Comparison of ENCODE assay signal across 8 mouse cellular contexts in the genomic region with DNA sequence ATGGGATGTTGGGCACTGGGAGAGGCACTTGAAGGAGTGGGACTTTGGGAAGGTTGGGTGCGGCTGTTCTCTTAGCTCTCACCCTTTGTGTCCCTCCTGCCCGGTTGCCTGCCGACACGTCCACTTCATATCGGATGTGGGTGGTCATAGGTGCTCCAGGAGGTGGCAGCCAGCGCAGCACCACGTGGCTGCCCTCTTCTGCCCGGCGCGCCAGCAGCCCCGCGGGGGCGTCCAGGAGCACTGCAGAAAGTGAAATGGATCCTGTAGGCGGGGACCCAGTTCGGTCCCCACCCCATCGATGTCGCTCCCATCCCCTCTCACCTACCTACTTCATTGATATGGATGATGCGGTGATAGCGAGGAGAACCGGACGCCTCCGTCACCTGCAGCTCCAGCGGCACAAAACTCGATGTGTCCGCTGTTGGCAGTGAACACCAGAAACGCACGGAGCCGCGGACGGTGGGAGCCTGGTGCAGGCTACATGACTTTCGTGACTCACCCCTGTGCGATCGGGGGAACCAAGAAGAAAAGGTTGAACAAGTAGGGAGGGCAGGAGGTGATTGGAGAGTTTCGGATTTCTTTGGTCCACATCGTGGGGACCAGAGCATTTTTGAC. TPM values are rescaled to one million over a fixed set of nuclear protein-coding genes. Genes with fewer than 3 reads are reported as not detected.
DNase-seq lines count a peak whose midpoint lies in the region; ATAC-seq lines count a peak whose summit lies in the region.

No protein-coding gene starts in this region.

- H3K4me2 ChIP-seq in forebrain, embryonic 13.5 days = peak overlapping the region; percentile 75
- H3K4me2 ChIP-seq in neural tube, embryonic 14.5 days (ENCODE audit: low read depth, low read length) = peak overlapping the region; percentile 63

- peak overlapping the region; percentile 38 for H3K4me3 ChIP-seq in forebrain, embryonic 13.5 days
- peak overlapping the region; percentile 13; the same call in 1 of the 2 replicates for H3K4me3 ChIP-seq in neural tube, embryonic 14.5 days (ENCODE audit: low read depth, low read length)

- under 1% methylated on average over 35 of the region's 35 CpGs for WGBS in forebrain, embryonic 13.5 days
- WGBS in neural tube, embryonic 14.5 days = 1% methylated on average over 35 of the region's 35 CpGs

- ATAC-seq in frontal cortex, adult (ENCODE audit: low TSS enrichment) = peak; percentile 8
- ATAC-seq in forebrain, embryonic 13.5 days = no peak
- no peak for ATAC-seq in neural tube, embryonic 14.5 days (ENCODE audit: low read depth)

- no peak overlapping the region for H3K27ac ChIP-seq in forebrain, embryonic 13.5 days
- no peak overlapping the region for H3K27ac ChIP-seq in neural tube, embryonic 14.5 days (ENCODE audit: low read depth, low read length)

- 0 out of 2 replicates have a peak overlapping the region, but pooled peaks have one; percentile 52 for H3K9ac ChIP-seq in forebrain, embryonic 13.5 days
- no peak overlapping the region for H3K9ac ChIP-seq in neural tube, embryonic 14.5 days (replicated peaks; ENCODE audit: low read depth, low read length)

- H3K4me1 ChIP-seq in forebrain, embryonic 13.5 days = peaks cover 26% of the 10 kb centered on the region
- H3K4me1 ChIP-seq in neural tube, embryonic 14.5 days (ENCODE audit: control insufficient read depth, insufficient read depth, low read length) = peaks cover 19% of the 10 kb centered on the region

- no peaks in the 10 kb centered on the region for H3K9me3 ChIP-seq in forebrain, embryonic 13.5 days (replicated peaks)
- H3K9me3 ChIP-seq in neural tube, embryonic 14.5 days (ENCODE audit: control insufficient read depth, low read length) = no peaks in the 10 kb centered on the region

- no peaks in the 10 kb centered on the region for H3K36me3 ChIP-seq in forebrain, embryonic 13.5 days (ENCODE audit: poor library complexity, severe bottlenecking)
- no peaks in the 10 kb centered on the region for H3K36me3 ChIP-seq in neural tube, embryonic 14.5 days (ENCODE audit: control insufficient read depth, insufficient read depth, low read length)

- H3K27me3 ChIP-seq in forebrain, embryonic 13.5 days = peaks cover 60% of the 10 kb centered on the region
- H3K27me3 ChIP-seq in neural tube, embryonic 14.5 days (ENCODE audit: control insufficient read depth, insufficient read depth, low read length) = peaks cover 33% of the 10 kb centered on the region

- DNase-seq in frontal cortex, postnatal 25 days (ENCODE audit: low spot score in 2 of 2) = no peak
- peak; percentile 34 for DNase-seq in CD4-positive, CD25-positive, alpha-beta regulatory T cell, adult 2 months (ENCODE audit: low read depth, low spot score)
- peak; percentile 72 for DNase-seq in liver
- DNase-seq in thymus, postnatal 0 days (ENCODE audit: low spot score) = no peak
- no peak for DNase-seq in frontal cortex, postnatal 36 days (ENCODE audit: low spot score in 2 of 2)

RNA-seq across cellular contexts. Expression of gene Epor, which starts 1.8 kb away (rescaled TPM):
- polyA plus RNA-seq in forebrain, embryonic 13.5 days (2015; fragmentation: Nextera tagmentation; extraction: Ambion mirVana) = 0.99 and 1.9 TPM in 2 replicates
- 0.67 and 2.0 TPM in 2 replicates for polyA plus RNA-seq in neural tube, embryonic 14.5 days (2014; fragmentation: Nextera tagmentation; extraction: Ambion mirVana)
- 2.5 and 3.1 TPM in 2 replicates for polyA plus RNA-seq in thymus, postnatal 0 days (2015; fragmentation: Nextera tagmentation; extraction: Ambion mirVana)

RNA-seq across cellular contexts. Expression of gene Swsap1, which starts 5.9 kb away (rescaled TPM):
- polyA plus RNA-seq in forebrain, embryonic 13.5 days (2015; fragmentation: Nextera tagmentation; extraction: Ambion mirVana) = 8.6 and 12.1 TPM in 2 replicates
- 10.1 and 21.3 TPM in 2 replicates for polyA plus RNA-seq in neural tube, embryonic 14.5 days (2014; fragmentation: Nextera tagmentation; extraction: Ambion mirVana)
- polyA plus RNA-seq in thymus, postnatal 0 days (2015; fragmentation: Nextera tagmentation; extraction: Ambion mirVana) = 5.3 and 5.9 TPM in 2 replicates

RNA-seq across cellular contexts. Expression of gene Plppr2, which starts 24.6 kb away (rescaled TPM):
- 37.8 and 44.1 TPM in 2 replicates for polyA plus RNA-seq in forebrain, embryonic 13.5 days (2015; fragmentation: Nextera tagmentation; extraction: Ambion mirVana)
- polyA plus RNA-seq in neural tube, embryonic 14.5 days (2014; fragmentation: Nextera tagmentation; extraction: Ambion mirVana) = 83.5 and 89.6 TPM in 2 replicates
- 0.36 and 0.51 TPM in 2 replicates for polyA plus RNA-seq in thymus, postnatal 0 days (2015; fragmentation: Nextera tagmentation; extraction: Ambion mirVana)

RNA-seq across cellular contexts. Expression of gene Rgl3, which starts 27.8 kb away (rescaled TPM):
- polyA plus RNA-seq in forebrain, embryonic 13.5 days (2015; fragmentation: Nextera tagmentation; extraction: Ambion mirVana) = 1.1 and 1.2 TPM in 2 replicates
- polyA plus RNA-seq in neural tube, embryonic 14.5 days (2014; fragmentation: Nextera tagmentation; extraction: Ambion mirVana) = 1.8 TPM in 2 replicates
- polyA plus RNA-seq in thymus, postnatal 0 days (2015; fragmentation: Nextera tagmentation; extraction: Ambion mirVana) = 2.8 and 3.8 TPM in 2 replicates

RNA-seq across cellular contexts. Expression of gene Tmem205, which starts 34.1 kb away (rescaled TPM):
- 42.2 and 42.3 TPM in 2 replicates for polyA plus RNA-seq in forebrain, embryonic 13.5 days (2015; fragmentation: Nextera tagmentation; extraction: Ambion mirVana)
- polyA plus RNA-seq in neural tube, embryonic 14.5 days (2014; fragmentation: Nextera tagmentation; extraction: Ambion mirVana) = 48.6 and 49.6 TPM in 2 replicates
- polyA plus RNA-seq in thymus, postnatal 0 days (2015; fragmentation: Nextera tagmentation; extraction: Ambion mirVana) = 29.6 and 31.1 TPM in 2 replicates

Comparison
In these comparisons a context has a peak if more than half of its experiments do, and no peak if none do; other contexts are left out.
1. DNase-seq: peak in CD4-positive, CD25-positive, alpha-beta regulatory T cell, adult 2 months (single experiment) and liver (single experiment); none in frontal cortex, postnatal 25 days (0 of 2), thymus, postnatal 0 days (single experiment) and frontal cortex, postnatal 36 days (0 of 2).
2. RNA of gene Plppr2, which starts 24.6 kb away (polyA plus RNA-seq): 83.5 to 89.6 TPM in neural tube, embryonic 14.5 days and 37.8 to 44.1 TPM in forebrain, embryonic 13.5 days; 0.36 to 0.51 TPM in thymus, postnatal 0 days; every median in the first group is over 10 times any median in the second.